Comparison of ENCODE assay signal across 20 mouse cellular contexts in the genomic region with DNA sequence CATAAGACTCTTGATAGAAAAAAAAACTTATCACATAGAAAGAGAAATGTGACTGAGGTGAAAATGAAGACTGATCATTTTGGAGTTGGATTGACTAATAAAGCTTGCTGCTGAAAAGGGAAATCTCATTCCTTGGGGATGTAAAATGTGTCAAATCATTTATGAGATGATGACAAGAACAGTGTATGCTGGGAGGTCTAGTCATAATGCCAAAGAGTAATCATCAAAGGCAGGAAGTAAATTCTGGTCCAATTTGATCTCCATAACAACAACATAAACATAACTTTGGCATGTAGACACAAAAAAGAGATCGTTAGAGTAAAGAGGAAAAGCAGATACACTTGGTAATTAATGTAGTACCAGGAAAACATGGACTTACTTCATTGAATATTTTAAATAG.
DNase-seq lines count a peak whose midpoint lies in the region; ATAC-seq and TF ChIP-seq lines count a peak whose summit lies in the region.
"Had no signal": no experiment of that assay in that cellular context is flagged by ENCODE, and none has a peak within 500 bp of the region (broad histone marks: within the 10 kb centered on the region; RNA-seq: fewer than 3 reads in every experiment).

No protein-coding gene starts in this region.

- H3K9me3 ChIP-seq in liver, postnatal 0 days (ENCODE audit: low read length), result no peaks in the 10 kb centered on the region
- no peaks in the 10 kb centered on the region for H3K9me3 ChIP-seq in lung, embryonic 15.5 days
- H3K9me3 ChIP-seq: embryonic facial prominence, embryonic 10.5 days; embryonic facial prominence, embryonic 12.5 days; forebrain, embryonic 13.5 days; forebrain, embryonic 15.5 days had no signal

- no peak for TF ChIP-seq POLR2A in liver, adult 2 months (IDR thresholded peaks at IDR 0.05; ENCODE audit: extremely low read depth, insufficient read depth, low read length)

- H3K4me2 ChIP-seq in liver, postnatal 0 days (ENCODE audit: low read depth, low read length), result no peak overlapping the region
- H3K4me2 ChIP-seq in lung, embryonic 15.5 days, result no peak overlapping the region
- H3K4me2 ChIP-seq: embryonic facial prominence, embryonic 12.5 days; forebrain, embryonic 13.5 days; forebrain, embryonic 15.5 days had no signal

- no peak overlapping the region for H3K4me3 ChIP-seq in liver, adult 2 months (ENCODE audit: insufficient read depth, low read depth, low read length)
- no peak overlapping the region for H3K4me3 ChIP-seq in liver, postnatal 0 days (ENCODE audit: low read depth, low read length)
- H3K4me3 ChIP-seq in lung, embryonic 15.5 days, result no peak overlapping the region
- H3K4me3 ChIP-seq: embryonic facial prominence, embryonic 10.5 days; embryonic facial prominence, embryonic 12.5 days; forebrain, embryonic 13.5 days; forebrain, embryonic 15.5 days had no signal

- H3K27ac ChIP-seq in liver, adult 2 months (replicated peaks; ENCODE audit: insufficient read depth, low read depth, low read length), result no peak overlapping the region
- H3K27ac ChIP-seq in liver, postnatal 0 days (ENCODE audit: low read depth), result no peak overlapping the region
- no peak overlapping the region for H3K27ac ChIP-seq in lung, embryonic 15.5 days
- H3K27ac ChIP-seq: embryonic facial prominence, embryonic 10.5 days; embryonic facial prominence, embryonic 12.5 days; forebrain, embryonic 13.5 days; forebrain, embryonic 15.5 days had no signal

- H3K79me2 ChIP-seq in liver, adult 2 months (ENCODE audit: control insufficient read depth, insufficient read depth, low read length), result no peaks in the 10 kb centered on the region

- no peak for ATAC-seq in liver, postnatal 0 days
- ATAC-seq in lung, embryonic 15.5 days (ENCODE audit: borderline replicate concordance, extremely low read depth, low FRiP score, low TSS enrichment), result peak; percentile 67; the same call in 1 of the 2 replicates
- ATAC-seq in megakaryocyte, adult 5-6 weeks (ENCODE audit: poor library complexity, severe bottlenecking), result no peak
- ATAC-seq: activated CD4-positive, CD25-positive, alpha-beta regulatory T cell, adult 4 months; forebrain, embryonic 13.5 days; forebrain, embryonic 15.5 days; Patski had no signal

- no peak for TF ChIP-seq CTCF in liver, adult 2 months (IDR thresholded peaks at IDR 0.05; ENCODE audit: low read depth, low read length)
- no peak for TF ChIP-seq CTCF in liver, postnatal 0 days (IDR thresholded peaks at IDR 0.05; ENCODE audit: low read depth)

- no peaks in the 10 kb centered on the region for H3K27me3 ChIP-seq in liver, adult 2 months (ENCODE audit: control insufficient read depth, insufficient read depth, low read length)
- H3K27me3 ChIP-seq in liver, postnatal 0 days (ENCODE audit: insufficient read depth, low read length), result no peaks in the 10 kb centered on the region
- no peaks in the 10 kb centered on the region for H3K27me3 ChIP-seq in lung, embryonic 15.5 days
- H3K27me3 ChIP-seq: embryonic facial prominence, embryonic 12.5 days; forebrain, embryonic 13.5 days; forebrain, embryonic 15.5 days had no signal

- 58% methylated on average over 1 of the region's 1 CpGs for WGBS in liver, adult 2 months
- 64% methylated on average over 1 of the region's 1 CpGs for WGBS in liver, postnatal 0 days (ENCODE audit: insufficient replicate concordance)
- WGBS in lung, embryonic 15.5 days, result 61% methylated on average over 1 of the region's 1 CpGs

- no peak for TF ChIP-seq EP300 in liver, postnatal 0 days (IDR thresholded peaks at IDR 0.05; ENCODE audit: low read depth)

- peak; percentile 13 for DNase-seq in liver, adult 2 months (ENCODE audit: extremely low read depth, low read depth, low spot score)
- DNase-seq in liver, postnatal 0 days, result no peak
- DNase-seq in lung, postnatal 10 days, result no peak
- peak; percentile 7 for DNase-seq in Muller cell, postnatal 12 days (ENCODE audit: inconsistent ontology term)
- DNase-seq: adrenal gland, adult 8-10 months; adrenal gland, postnatal 14 days; adrenal gland, postnatal 36 days; cerebellum, adult 11-12 months; cerebellum, adult 2 months; cerebellum, adult 9-10 months; cerebellum, postnatal 10 days; cerebellum, postnatal 25 days had no signal

- no peak overlapping the region for H3K9ac ChIP-seq in liver, adult 2 months (ENCODE audit: low read depth, low read length)
- no peak overlapping the region for H3K9ac ChIP-seq in liver, postnatal 0 days (replicated peaks)
- H3K9ac ChIP-seq in lung, embryonic 15.5 days, result no peak overlapping the region
- H3K9ac ChIP-seq: embryonic facial prominence, embryonic 12.5 days; forebrain, embryonic 13.5 days; forebrain, embryonic 15.5 days had no signal

- no peaks in the 10 kb centered on the region for H3K4me1 ChIP-seq in liver, adult 2 months (ENCODE audit: control insufficient read depth, insufficient read depth, low read length)
- no peaks in the 10 kb centered on the region for H3K4me1 ChIP-seq in liver, postnatal 0 days (ENCODE audit: insufficient read depth)
- no peaks in the 10 kb centered on the region for H3K4me1 ChIP-seq in lung, embryonic 15.5 days
- H3K4me1 ChIP-seq: embryonic facial prominence, embryonic 10.5 days; embryonic facial prominence, embryonic 12.5 days; forebrain, embryonic 13.5 days; forebrain, embryonic 15.5 days had no signal

- H3K36me3 ChIP-seq in liver, adult 2 months (ENCODE audit: control insufficient read depth, insufficient read depth, low read length), result no peaks in the 10 kb centered on the region
- H3K36me3 ChIP-seq in liver, postnatal 0 days (replicated peaks; ENCODE audit: insufficient read depth, low read length), result no peaks in the 10 kb centered on the region
- H3K36me3 ChIP-seq in lung, embryonic 15.5 days, result no peaks in the 10 kb centered on the region
- H3K36me3 ChIP-seq: embryonic facial prominence, embryonic 10.5 days; embryonic facial prominence, embryonic 12.5 days; forebrain, embryonic 15.5 days had no signal

Comparison
In these comparisons a context has a peak if more than half of its experiments do, and no peak if none do; other contexts are left out.
1. DNase-seq: peak in liver, adult 2 months (single experiment) and Muller cell, postnatal 12 days (single experiment); none in liver, postnatal 0 days (single experiment) and lung, postnatal 10 days (single experiment).